ENCODE assay signal across 16 mouse cellular contexts in genomic region chr10:17659575-17659974, GRCm38 (mm10).
"Had no signal": no experiment of that assay in that cellular context is flagged by ENCODE, and none has a peak within 500 bp of the region (broad histone marks: within the 10 kb centered on the region; RNA-seq: fewer than 3 reads in every experiment).

No protein-coding gene starts in this region.

- H3K9me3 ChIP-seq: neural tube, embryonic 13.5 days; neural tube, embryonic 15.5 days; stomach, embryonic 15.5 days had no signal

- DNase-seq: retina, postnatal 1 day; right cerebral cortex, adult 18-20 months; right cerebral cortex, postnatal 14 days; right cerebral cortex, postnatal 25 days; right cerebral cortex, postnatal 4 days; spleen, adult 18-20 months; thymus, adult 18-20 months; thymus, adult 2 months; thymus, postnatal 14 days; thymus, postnatal 25 days; thymus, postnatal 36 days; thymus, postnatal 4 days had no signal

- H3K9ac ChIP-seq: neural tube, embryonic 13.5 days; neural tube, embryonic 15.5 days; stomach, embryonic 15.5 days had no signal

- H3K27me3 ChIP-seq: neural tube, embryonic 15.5 days; stomach, embryonic 15.5 days had no signal

- H3K4me1 ChIP-seq: stomach, embryonic 15.5 days had no signal

- H3K4me2 ChIP-seq: neural tube, embryonic 13.5 days; neural tube, embryonic 15.5 days; stomach, embryonic 15.5 days had no signal

- H3K36me3 ChIP-seq: neural tube, embryonic 13.5 days; neural tube, embryonic 15.5 days; stomach, embryonic 15.5 days had no signal

- H3K27ac ChIP-seq: neural tube, embryonic 13.5 days; neural tube, embryonic 15.5 days; stomach, embryonic 15.5 days; stomach, postnatal 0 days had no signal

- H3K4me3 ChIP-seq: neural tube, embryonic 13.5 days; neural tube, embryonic 15.5 days; stomach, embryonic 15.5 days had no signal
